26 mouse cellular contexts compared by ENCODE assay signal in the genomic region with DNA sequence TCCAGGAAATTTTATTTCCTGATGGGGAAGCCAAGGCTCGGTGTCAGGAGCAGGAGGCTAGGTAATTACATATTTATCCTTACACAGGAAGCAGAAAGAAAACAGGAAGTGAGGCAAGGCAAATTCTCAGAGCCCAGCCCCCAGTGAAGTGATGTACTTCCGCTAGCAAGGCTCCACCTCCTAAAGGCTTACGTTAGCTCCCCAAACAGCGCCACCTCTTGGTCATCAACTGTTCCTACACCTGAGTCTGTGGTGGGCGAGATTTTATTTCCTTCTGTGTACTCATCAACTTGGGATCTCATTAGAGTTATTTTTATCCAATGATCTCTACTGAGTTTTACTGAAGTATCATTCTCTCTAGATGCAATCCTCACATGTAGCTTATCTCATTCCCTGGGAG.
A peak's percentile ranks its signal among the peaks of the same experiment; 100 is the strongest.
DNase-seq lines count a peak whose midpoint lies in the region; ATAC-seq and TF ChIP-seq lines count a peak whose summit lies in the region.
"Had no signal": no experiment of that assay in that cellular context is flagged by ENCODE, and none has a peak within 500 bp of the region (broad histone marks: within the 10 kb centered on the region; RNA-seq: fewer than 3 reads in every experiment).

No protein-coding gene starts in this region.

- H3K27ac ChIP-seq in kidney, postnatal 0 days = no peak overlapping the region
- H3K27ac ChIP-seq in kidney, embryonic 14.5 days (ENCODE audit: low read depth, low read length) = no peak overlapping the region
- no peak overlapping the region for H3K27ac ChIP-seq in heart, adult 2 months
- H3K27ac ChIP-seq: embryonic facial prominence, embryonic 12.5 days; gastrocnemius, adult 2 months; heart, embryonic 13.5 days; hindbrain, embryonic 13.5 days; intestine, embryonic 15.5 days; liver, embryonic 15.5 days; macrophage; midbrain, embryonic 15.5 days had no signal

- H3K4me2 ChIP-seq in kidney, postnatal 0 days (ENCODE audit: low read length) = no peak overlapping the region
- no peak overlapping the region for H3K4me2 ChIP-seq in kidney, embryonic 14.5 days (replicated peaks; ENCODE audit: low read depth, low read length)
- H3K4me2 ChIP-seq: embryonic facial prominence, embryonic 12.5 days; heart, embryonic 13.5 days; hindbrain, embryonic 13.5 days; intestine, embryonic 15.5 days; liver, embryonic 15.5 days; midbrain, embryonic 15.5 days had no signal

- intact Hi-C loops in heart, adult 2 months (cut with DNase I) = no loop called here

- no peaks in the 10 kb centered on the region for H3K4me1 ChIP-seq in kidney, postnatal 0 days (replicated peaks; ENCODE audit: insufficient read depth, low read length)
- no peaks in the 10 kb centered on the region for H3K4me1 ChIP-seq in kidney, embryonic 14.5 days (ENCODE audit: control insufficient read depth, insufficient read depth, low read length)
- no peaks in the 10 kb centered on the region for H3K4me1 ChIP-seq in heart, adult 2 months (ENCODE audit: control insufficient read depth, insufficient read depth, low read length)
- H3K4me1 ChIP-seq: embryonic facial prominence, embryonic 12.5 days; heart, embryonic 13.5 days; intestine, embryonic 15.5 days; liver, embryonic 15.5 days had no signal

- no peak overlapping the region for H3K4me3 ChIP-seq in kidney, postnatal 0 days (replicated peaks; ENCODE audit: low read depth, low read length)
- H3K4me3 ChIP-seq in kidney, embryonic 14.5 days (ENCODE audit: low read length) = no peak overlapping the region
- no peak overlapping the region for H3K4me3 ChIP-seq in heart, adult 2 months
- H3K4me3 ChIP-seq: embryonic facial prominence, embryonic 12.5 days; gastrocnemius, adult 2 months; heart, embryonic 13.5 days; hindbrain, embryonic 13.5 days; intestine, embryonic 15.5 days; liver, embryonic 15.5 days; midbrain, embryonic 15.5 days had no signal

- peak; percentile 27; the same call in 1 of the 2 replicates for TF ChIP-seq CTCF in kidney, postnatal 0 days (IDR thresholded peaks at IDR 0.05; ENCODE audit: low read depth)
- no peak for TF ChIP-seq CTCF in heart, adult 2 months (IDR thresholded peaks at IDR 0.05)

- H3K79me2 ChIP-seq in heart, adult 2 months (replicated peaks; ENCODE audit: control insufficient read depth, insufficient read depth, low read length) = no peaks in the 10 kb centered on the region

- H3K9me3 ChIP-seq in kidney, postnatal 0 days (replicated peaks; ENCODE audit: low read length) = no peaks in the 10 kb centered on the region; the same call in 1 of the 2 replicates
- H3K9me3 ChIP-seq in kidney, embryonic 14.5 days (ENCODE audit: control insufficient read depth, low read length) = no peaks in the 10 kb centered on the region
- H3K9me3 ChIP-seq: embryonic facial prominence, embryonic 12.5 days; hindbrain, embryonic 13.5 days; intestine, embryonic 15.5 days; midbrain, embryonic 15.5 days had no signal

- no peaks in the 10 kb centered on the region for H3K27me3 ChIP-seq in kidney, postnatal 0 days (ENCODE audit: insufficient read depth, low read length)
- H3K27me3 ChIP-seq in kidney, embryonic 14.5 days (ENCODE audit: control insufficient read depth, insufficient read depth, low read length) = no peaks in the 10 kb centered on the region
- H3K27me3 ChIP-seq in heart, adult 2 months (ENCODE audit: control insufficient read depth, insufficient read depth, low read length) = no peaks in the 10 kb centered on the region
- H3K27me3 ChIP-seq: CH12.LX; embryonic facial prominence, embryonic 12.5 days; heart, embryonic 13.5 days; hindbrain, embryonic 13.5 days; intestine, embryonic 15.5 days; liver, embryonic 15.5 days; midbrain, embryonic 15.5 days had no signal

- no peaks in the 10 kb centered on the region for H3K36me3 ChIP-seq in kidney, postnatal 0 days (ENCODE audit: insufficient read depth, low read length)
- no peaks in the 10 kb centered on the region for H3K36me3 ChIP-seq in kidney, embryonic 14.5 days (ENCODE audit: control insufficient read depth, insufficient read depth, low read length)
- no peaks in the 10 kb centered on the region for H3K36me3 ChIP-seq in heart, adult 2 months (ENCODE audit: control insufficient read depth, insufficient read depth, low read length)
- H3K36me3 ChIP-seq: embryonic facial prominence, embryonic 12.5 days; heart, embryonic 13.5 days; hindbrain, embryonic 13.5 days; intestine, embryonic 15.5 days; liver, embryonic 15.5 days; midbrain, embryonic 15.5 days had no signal

- DNase-seq in kidney, postnatal 0 days (ENCODE audit: low spot score) = no peak
- DNase-seq in retina, postnatal 1 day = peak; percentile 41
- DNase-seq in retina, embryonic 14.5 days (ENCODE audit: low spot score) = no peak
- peak; percentile 8 for DNase-seq in NIH3T3 (ENCODE audit: low read depth)
- DNase-seq in testis, postnatal 14 days (ENCODE audit: low spot score) = peak; percentile 44
- DNase-seq in heart, adult 11 months = no peak
- no peak for DNase-seq in heart, adult 2 months
- DNase-seq: adrenal gland, adult 8-10 months; B cell, adult 2 months; cerebellum, adult 2 months; cerebellum, postnatal 25 days; gastrocnemius, adult 2 months; heart, postnatal 14 days; kidney, adult 8-10 months; kidney, postnatal 25 days; thymus, postnatal 25 days had no signal

- H3K9ac ChIP-seq in kidney, postnatal 0 days (ENCODE audit: low read depth, low read length) = no peak overlapping the region
- H3K9ac ChIP-seq in kidney, embryonic 14.5 days (ENCODE audit: low read depth, low read length) = no peak overlapping the region
- H3K9ac ChIP-seq in heart, adult 2 months (ENCODE audit: low read depth, low read length) = no peak overlapping the region
- H3K9ac ChIP-seq: embryonic facial prominence, embryonic 12.5 days; heart, embryonic 13.5 days; hindbrain, embryonic 13.5 days; intestine, embryonic 15.5 days; liver, embryonic 15.5 days; midbrain, embryonic 15.5 days had no signal

- 82% methylated on average over 5 of the region's 5 CpGs for whole genome bisulfite sequencing in kidney, postnatal 0 days
- 86% methylated on average over 5 of the region's 5 CpGs for WGBS in kidney, embryonic 14.5 days
- 66% methylated on average over 5 of the region's 5 CpGs for WGBS in heart, adult 2 months

- no peak for TF ChIP-seq POLR2A in heart, adult 2 months (IDR thresholded peaks at IDR 0.05; ENCODE audit: insufficient read depth, low read depth, low read length)

- ATAC-seq in kidney, postnatal 0 days (replicated peaks; ENCODE audit: low FRiP score, low read depth) = no peak
- ATAC-seq in kidney, embryonic 14.5 days (ENCODE audit: low FRiP score, low TSS enrichment) = no peak
- ATAC-seq: activated CD4-positive, CD25-positive, alpha-beta regulatory T cell, adult 4 months; intestine, embryonic 15.5 days; midbrain, embryonic 15.5 days had no signal

- TF ChIP-seq EP300 in heart, adult 2 months (IDR thresholded peaks at IDR 0.05; ENCODE audit: insufficient read depth, low read depth, low read length) = no peak

Comparison
In these comparisons a context has a peak if more than half of its experiments do, and no peak if none do; other contexts are left out.
1. DNase-seq: peak in retina, postnatal 1 day (single experiment), NIH3T3 (single experiment) and testis, postnatal 14 days (single experiment); none in kidney, postnatal 0 days (single experiment), retina, embryonic 14.5 days (single experiment), heart, adult 11 months (single experiment) and heart, adult 2 months (0 of 2).